Mouse (Mus musculus) frontal cortex, postnatal 14 days (tissue): ENCODE measurements around the gene Lrp6.

Source experiments
- DNase-seq, 2 experiments: peaks; one replicate each; pipeline ENCODE4 v3.0.0; 2022; ENCODE audit warnings: low spot score in 2 of 2

Gene Lrp6

GRCm38 (mm10) chr6:134566818-134567485 is at the start of gene Lrp6:
Lrp6 (minus strand) TSS chr6:134566965.
- peak; percentile 64 to 69 for DNase-seq

- DNase-seq: peak; percentile 68 to 81
Measured at GRCm38 (mm10) chr6:134614723-134615648, 48.2 kb upstream of the Lrp6 start.

- DNase-seq: no peak
Measured at GRCm38 (mm10) chr6:134614322-134614721, 47.6 kb upstream of the Lrp6 start.

DNA sequence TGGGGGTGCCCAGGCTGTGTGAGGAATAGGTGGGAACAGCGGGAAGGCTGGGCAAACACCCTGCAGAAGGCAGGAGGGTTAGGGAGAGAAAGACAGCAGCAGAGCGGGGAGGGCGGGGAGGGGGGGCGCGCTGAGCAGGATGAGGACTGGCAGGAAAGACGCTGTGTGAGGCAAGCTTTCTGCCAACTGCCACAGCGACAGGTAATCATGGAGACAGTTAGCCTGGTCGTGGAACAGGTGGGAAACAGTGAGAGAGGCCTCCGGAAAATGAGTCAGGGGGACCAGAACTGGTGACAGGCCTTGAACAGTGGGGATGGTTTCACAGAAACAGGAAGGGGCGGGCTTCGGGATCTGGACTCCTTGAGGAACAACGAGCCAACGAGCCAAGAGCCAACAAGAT is 45.1 kb upstream of the Lrp6 start:
- DNase-seq: no peak

GRCm38 (mm10) chr6:134610380-134610779 is 43.6 kb upstream of the Lrp6 start:
- DNase-seq: no peak

- no peak for DNase-seq
Measured at GRCm38 (mm10) chr6:134606949-134607746, 40.4 kb upstream of the Lrp6 start.

DNA sequence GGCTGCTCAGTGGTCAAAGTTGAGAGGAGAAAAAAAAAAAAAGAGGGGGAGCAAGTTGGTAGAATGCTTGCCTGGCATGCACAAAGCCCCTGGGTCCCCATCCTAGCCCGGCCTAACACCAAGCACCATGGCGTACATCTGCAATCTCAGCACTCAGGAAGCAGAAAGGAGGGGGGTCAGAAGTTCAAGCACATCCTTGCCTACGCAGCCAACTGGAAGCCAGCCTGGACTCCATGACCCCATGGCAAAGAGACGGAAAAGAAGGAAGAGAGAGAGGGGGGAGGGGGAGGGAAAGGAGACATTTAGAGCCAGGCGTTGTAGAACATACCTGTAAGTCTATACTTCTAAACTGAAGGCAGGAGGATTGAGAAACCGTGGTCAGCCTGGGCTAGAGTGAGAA is 39.8 kb upstream of the Lrp6 start:
- DNase-seq: no peak

- DNase-seq: no peak
Measured at GRCm38 (mm10) chr6:134605196-134605595, 38.4 kb upstream of the Lrp6 start.

DNA sequence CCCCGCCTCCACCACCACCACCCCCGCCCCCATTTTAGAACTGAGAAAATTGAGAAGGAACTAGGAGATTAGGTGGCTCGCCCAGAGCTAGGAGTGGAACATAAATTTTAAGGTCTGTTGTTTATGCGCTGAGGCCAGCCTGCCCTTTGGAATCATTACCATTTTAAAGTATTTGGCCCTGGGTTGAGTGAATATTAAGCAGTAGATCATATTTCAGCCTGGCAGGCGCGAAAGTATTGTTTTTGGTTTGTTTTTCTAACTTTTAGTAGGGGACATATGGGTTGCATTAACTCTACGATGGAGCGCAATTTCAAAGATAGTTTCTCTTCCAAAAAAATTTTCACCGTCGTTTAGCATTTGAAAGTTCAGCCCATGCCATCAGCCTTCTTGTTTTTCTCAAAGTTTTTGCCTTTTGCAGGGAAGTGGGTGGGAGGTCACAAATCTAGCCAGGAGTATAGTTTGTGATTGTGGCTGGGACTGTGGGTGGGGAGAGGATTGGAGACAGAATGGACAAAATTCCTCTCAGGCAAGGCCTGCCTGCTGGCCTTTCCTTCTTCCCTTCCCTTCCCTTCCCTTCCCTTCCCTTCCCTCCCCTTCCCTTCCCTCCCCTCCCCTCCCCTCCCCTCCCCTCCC is 35.7 kb upstream of the Lrp6 start:
- no peak for DNase-seq

- no peak for DNase-seq
Measured at GRCm38 (mm10) chr6:134601766-134602165, 35.0 kb upstream of the Lrp6 start.

DNA sequence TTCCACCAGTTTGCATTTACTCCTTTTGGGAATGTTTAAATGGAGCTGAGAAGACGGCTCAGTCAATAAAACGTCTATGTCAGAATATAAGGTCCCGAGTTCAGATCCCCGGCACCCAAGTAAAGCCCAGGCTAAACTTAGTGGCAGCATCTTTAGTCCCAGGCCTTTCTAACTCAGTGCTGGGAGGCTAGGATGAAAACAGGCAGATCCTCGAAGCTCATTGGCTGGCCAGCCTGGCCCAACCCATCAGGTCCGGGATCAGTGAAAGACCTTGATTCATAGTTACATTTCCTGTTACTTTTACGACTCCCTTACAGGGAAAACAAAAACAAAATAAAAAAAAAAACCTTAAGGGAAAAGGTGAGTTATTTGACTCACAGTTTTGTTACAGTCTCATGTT is 34.4 kb upstream of the Lrp6 start:
- no peak for DNase-seq

DNA sequence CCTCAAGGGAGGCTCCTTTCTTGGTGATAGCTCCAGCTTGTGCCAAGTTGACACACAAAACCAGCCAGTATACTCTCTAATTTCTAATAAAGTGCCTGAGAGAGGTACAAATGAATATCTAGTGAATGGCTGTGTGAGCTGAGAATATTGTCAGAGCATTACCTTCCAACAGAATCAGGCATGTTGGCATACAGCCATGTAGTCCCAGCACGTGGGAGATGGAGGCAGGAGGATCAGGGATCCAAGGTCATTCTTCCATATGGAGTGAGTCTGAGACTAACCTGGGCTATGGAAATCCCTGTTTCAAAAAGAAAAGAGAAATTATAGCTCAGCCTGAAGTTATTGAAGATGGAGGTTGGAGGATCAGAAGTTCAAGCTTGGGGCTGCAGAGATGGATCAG is 32.5 kb upstream of the Lrp6 start:
- DNase-seq: no peak

- no peak for DNase-seq
Measured at GRCm38 (mm10) chr6:134597651-134598229, 31.0 kb upstream of the Lrp6 start.

GRCm38 (mm10) chr6:134594569-134595442 is 28.0 kb upstream of the Lrp6 start:
- no peak for DNase-seq

DNA sequence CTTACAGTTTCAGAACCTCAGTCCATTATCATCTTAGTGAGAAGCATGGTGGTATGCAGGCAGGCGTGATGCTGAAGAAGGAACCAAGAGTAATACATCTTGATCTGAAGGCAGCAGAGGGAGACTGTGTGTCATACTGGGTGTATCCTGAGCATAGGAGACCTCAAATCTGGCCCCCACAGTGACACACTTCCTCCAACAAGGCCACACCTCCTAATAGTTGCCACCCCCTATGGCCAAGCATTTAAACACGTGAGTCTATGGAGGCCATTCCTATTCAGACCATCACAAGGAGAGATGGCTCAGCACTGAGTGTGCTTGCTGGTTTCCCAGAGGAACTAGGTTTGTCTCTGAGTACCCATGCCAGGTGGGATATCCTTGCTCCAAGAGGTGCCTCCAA is 24.8 kb upstream of the Lrp6 start:
- DNase-seq: no peak

- DNase-seq: no peak
Measured at GRCm38 (mm10) chr6:134586241-134586640, 19.5 kb upstream of the Lrp6 start.

GRCm38 (mm10) chr6:134584616-134585015 is 17.9 kb upstream of the Lrp6 start:
- no peak for DNase-seq

- DNase-seq: no peak
Measured at GRCm38 (mm10) chr6:134582110-134582509, 15.3 kb upstream of the Lrp6 start.

GRCm38 (mm10) chr6:134579506-134579905 is 12.7 kb upstream of the Lrp6 start:
- DNase-seq: no peak

GRCm38 (mm10) chr6:134578039-134578438 is 11.3 kb upstream of the Lrp6 start:
- DNase-seq: no peak
